Mouse (Mus musculus) stomach, postnatal 0 days (tissue): Measurements from ENCODE around the gene Zfp324. TPM values are rescaled to one million over a fixed set of nuclear protein-coding genes. Genes with fewer than 3 reads are reported as not detected.
A peak's percentile ranks its signal among the peaks of the same experiment; 100 is the strongest.

Source experiments
- ATAC-seq: fragments of 200-750 bp; cut with Nextera tagmentation; 2 replicates; pipeline ENCODE4 v1.8.0; 2017; ENCODE audit not compliant: low FRiP score, low TSS enrichment
- DNase-seq: peaks from one replicate; pipeline ENCODE4 v3.0.0-alpha.2; 2016; ENCODE audit warnings: low spot score
- H3K27ac ChIP-seq: fragments of 300-500 bp; sonication (generic); replicated peaks from 2 replicates; pipeline ENCODE4 v1.5.1; 2014; ENCODE audit warnings: mild to moderate bottlenecking, control low read depth
- H3K27me3 ChIP-seq: fragments of 300-500 bp; sonication (generic); 2 replicates; pipeline ENCODE4 v1.6.1; 2014; ENCODE audit warnings: low read length; ENCODE audit not compliant: control insufficient read depth, insufficient read depth
- H3K36me3 ChIP-seq: fragments of 300-500 bp; sonication (generic); 2 replicates; pipeline ENCODE4 v1.6.1; 2014; ENCODE audit warnings: low read length, mixed read lengths; ENCODE audit not compliant: control insufficient read depth, insufficient read depth
- H3K4me1 ChIP-seq: fragments of 300-500 bp; sonication (generic); replicated peaks from 2 replicates; pipeline ENCODE4 v1.6.1; 2014; ENCODE audit warnings: antibody characterized with exemption; ENCODE audit not compliant: control insufficient read depth, insufficient read depth
- H3K4me2 ChIP-seq: fragments of 300-500 bp; sonication (generic); replicated peaks from 2 replicates; pipeline ENCODE4 v1.6.1; 2014; ENCODE audit warnings: low read depth, mild to moderate bottlenecking, control low read depth, moderate library complexity
- H3K4me3 ChIP-seq: fragments of 300-500 bp; sonication (generic); 2 replicates; pipeline ENCODE4 v1.5.1; 2014; ENCODE audit warnings: low read depth, low read length, control low read depth
- H3K9ac ChIP-seq: fragments of 300-500 bp; sonication (generic); 2 replicates; pipeline ENCODE4 v1.6.1; 2014; ENCODE audit warnings: mild to moderate bottlenecking, low read length, control low read depth, mixed read lengths
- H3K9me3 ChIP-seq: fragments of 300-500 bp; sonication (generic); 2 replicates; pipeline ENCODE4 v1.6.1; 2016; ENCODE audit warnings: low read length; ENCODE audit not compliant: control insufficient read depth
- CTCF ChIP-seq: IDR thresholded peaks from 2 replicates; pipeline ENCODE4 v1.5.1; 2016; ENCODE audit warnings: antibody characterized with exemption, low read depth, mild to moderate bottlenecking, moderate library complexity
- EP300 ChIP-seq: optimal IDR thresholded peaks from 2 replicates; pipeline ENCODE3; 2016; ENCODE audit warnings: antibody characterized with exemption
- WGBS: fragments of 180-500 bp; shearing (Covaris S2); extraction: QIAGEN DNeasy Blood & Tissue Kit; methylation state at CpG from one replicate; pipeline ENCODE4 v1.1.7; 2014; 5-methylcytosine and 5-hydroxymethylcytosine counted together
- polyA plus RNA-seq: library from polyadenylated mRNA; unstranded; fragments of >200 nt; fragmentation: Nextera tagmentation; extraction: Ambion mirVana; gene quantifications from 2 replicates; pipeline ENCODE4 v1.2.1, GENCODE M21; 2015

The Zfp324 gene
- polyA plus RNA-seq, 1 experiment from 2014 or later, result 4.4 TPM

DNA sequence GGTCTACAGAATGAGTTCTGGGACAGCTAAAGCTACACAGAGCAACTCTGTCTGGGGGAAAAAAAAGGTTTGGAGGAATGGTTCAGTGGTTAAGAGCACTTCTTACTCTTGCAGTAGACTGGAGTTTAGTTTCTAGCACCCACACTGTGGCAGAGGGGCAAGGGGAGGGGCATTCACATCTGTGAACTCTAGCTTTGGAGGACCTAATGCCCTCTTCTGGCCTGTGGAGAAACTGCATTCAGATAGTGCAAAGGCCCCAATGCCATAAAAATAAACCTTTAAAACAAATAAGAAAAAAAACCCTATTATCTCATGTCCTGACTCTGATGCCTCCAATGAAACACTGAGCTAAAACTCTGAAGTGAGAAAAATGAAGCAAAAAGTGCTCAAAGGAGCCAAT, 22.1 kb upstream of the Zfp324 start:
- peak; percentile 63 for TF ChIP-seq CTCF
- no peak for TF ChIP-seq EP300
- H3K9me3 ChIP-seq, result no peaks in the 10 kb centered on the region
- H3K4me3 ChIP-seq, result no peak overlapping the region
- no peak for ATAC-seq
- no peak for DNase-seq
- no peaks in the 10 kb centered on the region for H3K27me3 ChIP-seq
- H3K4me1 ChIP-seq, result no peaks in the 10 kb centered on the region
- H3K9ac ChIP-seq, result no peak overlapping the region
- no peaks in the 10 kb centered on the region for H3K36me3 ChIP-seq
- H3K27ac ChIP-seq, result no peak overlapping the region
- no peak overlapping the region for H3K4me2 ChIP-seq

DNA sequence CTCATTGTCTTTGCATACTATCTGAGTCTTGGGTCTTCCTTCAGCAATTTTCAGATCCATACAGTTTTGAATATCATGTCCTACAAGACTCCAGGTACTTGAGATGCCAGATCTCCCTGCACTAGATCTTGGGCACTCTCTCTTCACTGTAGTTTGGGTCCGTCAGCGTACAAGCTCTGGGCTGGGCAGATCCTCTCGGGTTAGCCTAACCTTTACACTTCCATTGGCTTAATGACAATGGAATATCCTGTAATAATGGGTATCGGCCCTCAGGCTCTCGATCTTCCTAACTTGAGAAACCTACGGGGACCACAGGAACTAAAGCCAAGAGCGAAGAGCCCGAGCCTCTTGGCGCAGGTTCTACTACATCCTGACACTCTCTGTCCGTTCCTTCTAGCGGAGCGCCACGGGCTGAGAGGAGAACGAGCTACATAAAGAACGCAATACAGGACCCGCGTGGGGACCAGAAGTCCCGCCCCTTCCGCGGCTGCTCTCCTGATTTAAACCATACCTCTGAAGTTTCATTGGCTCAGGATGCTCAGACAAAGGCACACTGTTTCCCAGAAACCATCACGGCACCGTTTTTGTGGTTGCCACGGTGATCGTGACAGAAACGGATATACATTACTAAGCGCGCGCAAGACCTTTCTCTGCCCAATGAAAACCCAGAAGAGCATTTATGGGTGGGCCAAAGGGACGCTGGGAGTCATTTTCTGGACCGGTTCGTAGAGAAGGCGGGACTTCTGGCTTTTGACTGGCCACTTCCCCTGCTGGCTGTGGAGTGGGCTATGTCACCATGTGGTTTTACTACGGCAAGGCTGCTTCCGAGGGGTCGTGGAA, 16.4 kb upstream of the Zfp324 start:
- 7% methylated on average over 35 of the region's 35 CpGs for WGBS
- peak overlapping the region; percentile 80 for H3K4me2 ChIP-seq
- ATAC-seq, result peak; percentile 97
- peak overlapping the region; percentile 76 for H3K27ac ChIP-seq
- no peaks in the 10 kb centered on the region for H3K36me3 ChIP-seq
- H3K27me3 ChIP-seq, result no peaks in the 10 kb centered on the region
- H3K9me3 ChIP-seq, result no peaks in the 10 kb centered on the region
- peak overlapping the region; percentile 63 for H3K9ac ChIP-seq
- DNase-seq, result peak; percentile 86
- TF ChIP-seq CTCF, result no peak; the same call in 1 of the 2 replicates
- no peak for TF ChIP-seq EP300
- peak overlapping the region; percentile 49 for H3K4me3 ChIP-seq
- peaks cover 3% of the 10 kb centered on the region; the same call in 1 of the 2 replicates for H3K4me1 ChIP-seq

GRCm38 (mm10) chr7:12949872-12950229, 15.8 kb upstream of the Zfp324 start:
- DNase-seq (no peak), ATAC-seq (peak; percentile 25)
- no peaks in the 10 kb centered on the region for H3K27me3 ChIP-seq
- no peaks in the 10 kb centered on the region for H3K36me3 ChIP-seq
- peak overlapping the region; percentile 76 for H3K27ac ChIP-seq
- H3K9ac ChIP-seq, result peak overlapping the region; percentile 63
- TF ChIP-seq EP300, result no peak
- TF ChIP-seq CTCF, result no peak
- H3K9me3 ChIP-seq, result no peaks in the 10 kb centered on the region
- H3K4me2 ChIP-seq, result peak overlapping the region; percentile 80
- H3K4me1 ChIP-seq, result peaks cover 3% of the 10 kb centered on the region; the same call in 1 of the 2 replicates
- WGBS, result 3% methylated on average over 16 of the region's 16 CpGs
- H3K4me3 ChIP-seq, result peak overlapping the region; percentile 49

DNA sequence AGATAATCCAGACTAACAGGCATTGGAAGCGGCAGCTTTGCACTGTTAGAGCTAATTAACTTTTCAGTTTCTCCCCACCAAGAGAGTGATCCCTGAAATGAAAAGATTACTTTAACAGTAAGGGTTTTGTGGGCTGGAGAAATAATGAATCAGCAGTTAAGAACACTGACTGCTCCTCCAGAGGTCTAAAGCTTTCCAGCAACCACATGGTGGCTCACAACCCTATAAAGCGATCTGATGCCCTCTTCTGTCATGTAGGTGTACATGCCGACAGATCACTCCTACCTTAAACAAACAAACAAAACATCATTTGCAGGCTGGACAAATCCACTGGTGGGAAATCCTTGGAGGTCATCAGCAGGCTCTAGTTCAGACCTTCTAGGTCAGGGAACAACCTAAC, 10.7 kb upstream of the Zfp324 start:
- no peak overlapping the region for H3K27ac ChIP-seq
- H3K9me3 ChIP-seq, result no peaks in the 10 kb centered on the region
- no peaks in the 10 kb centered on the region for H3K36me3 ChIP-seq
- no peaks in the 10 kb centered on the region for H3K27me3 ChIP-seq
- TF ChIP-seq EP300 (no peak), CTCF (peak; percentile 47)
- no peak for ATAC-seq
- 39% methylated on average over 3 of the region's 3 CpGs for WGBS
- no peak overlapping the region for H3K9ac ChIP-seq
- no peak for DNase-seq
- H3K4me2 ChIP-seq, result no peak overlapping the region
- no peak overlapping the region for H3K4me3 ChIP-seq
- peaks cover under 1% of the 10 kb centered on the region; the same call in 1 of the 2 replicates for H3K4me1 ChIP-seq

- no peak for ATAC-seq
- no peaks in the 10 kb centered on the region for H3K27me3 ChIP-seq
- TF ChIP-seq EP300, result no peak
- no peak for TF ChIP-seq CTCF
- H3K4me3 ChIP-seq, result no peak overlapping the region
- no peak overlapping the region for H3K9ac ChIP-seq
- 69% methylated on average over 5 of the region's 5 CpGs for WGBS
- H3K4me1 ChIP-seq, result no peaks in the 10 kb centered on the region
- no peak overlapping the region for H3K27ac ChIP-seq
- no peak for DNase-seq
- H3K9me3 ChIP-seq, result no peaks in the 10 kb centered on the region
- no peaks in the 10 kb centered on the region for H3K36me3 ChIP-seq
- no peak overlapping the region for H3K4me2 ChIP-seq
Measured at GRCm38 (mm10) chr7:12957511-12957910, 8.1 kb upstream of the Zfp324 start.

DNA sequence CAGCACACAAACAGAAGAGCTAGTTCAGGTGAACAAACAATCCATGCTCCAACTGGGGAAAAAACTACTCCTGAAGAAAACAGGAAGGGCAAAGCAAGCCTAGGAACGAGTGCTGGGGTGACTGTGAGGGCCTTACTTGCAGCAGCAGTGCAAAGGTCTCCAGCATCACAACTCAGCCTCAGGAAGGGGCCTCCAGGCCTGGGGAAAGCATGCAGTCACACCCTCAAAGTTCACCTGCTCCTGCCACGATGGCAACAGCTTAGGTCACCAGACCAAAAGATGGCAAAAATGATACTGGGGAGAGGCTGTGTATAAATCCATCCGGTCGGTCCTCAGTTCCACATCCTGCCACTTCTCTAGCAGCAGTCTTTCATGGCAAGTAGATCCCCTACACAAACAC, 6.7 kb upstream of the Zfp324 start:
- no peak overlapping the region for H3K27ac ChIP-seq
- H3K27me3 ChIP-seq, result no peaks in the 10 kb centered on the region
- ATAC-seq, result no peak
- WGBS, result 71% methylated on average over 4 of the region's 4 CpGs
- H3K4me2 ChIP-seq, result no peak overlapping the region
- TF ChIP-seq EP300 (no peak), CTCF (no peak)
- H3K4me1 ChIP-seq, result no peaks in the 10 kb centered on the region
- no peak for DNase-seq
- no peaks in the 10 kb centered on the region for H3K9me3 ChIP-seq
- no peaks in the 10 kb centered on the region for H3K36me3 ChIP-seq
- H3K9ac ChIP-seq, result no peak overlapping the region
- no peak overlapping the region for H3K4me3 ChIP-seq
